Mouse (Mus musculus) forebrain, embryonic 15.5 days (tissue): ENCODE measurements around the gene Tssk6. TPM values are rescaled to one million over a fixed set of nuclear protein-coding genes. Genes with fewer than 3 reads are reported as not detected.
A peak's percentile ranks its signal among the peaks of the same experiment; 100 is the strongest.

Experiments used
- ATAC-seq: fragments of 200-750 bp; cut with Nextera tagmentation; replicated peaks from 2 replicates; pipeline ENCODE4 v1.8.0; 2017; ENCODE audit warnings: mild to moderate bottlenecking, moderate TSS enrichment, moderate library complexity
- H3K27ac ChIP-seq: fragments of 300-500 bp; sonication (generic); replicated peaks from 2 replicates; pipeline ENCODE4 v1.5.1; 2015; ENCODE audit warnings: mild to moderate bottlenecking, inconsistent platforms
- H3K27me3 ChIP-seq: fragments of 300-500 bp; sonication (generic); 2 replicates; pipeline ENCODE4 v1.6.1; 2015; ENCODE audit warnings: inconsistent platforms
- H3K36me3 ChIP-seq: fragments of 300-500 bp; sonication (generic); 2 replicates; pipeline ENCODE4 v1.6.1; 2015; ENCODE audit warnings: mild to moderate bottlenecking, inconsistent platforms
- H3K4me1 ChIP-seq: fragments of 300-500 bp; sonication (generic); 2 replicates; pipeline ENCODE4 v1.6.1; 2015; ENCODE audit warnings: inconsistent platforms
- H3K4me2 ChIP-seq: fragments of 300-500 bp; sonication (generic); replicated peaks from 2 replicates; pipeline ENCODE4 v1.6.1; 2015; ENCODE audit warnings: mild to moderate bottlenecking, inconsistent platforms
- H3K4me3 ChIP-seq: fragments of 300-500 bp; sonication (generic); 2 replicates; pipeline ENCODE4 v1.5.1; 2015; ENCODE audit warnings: mild to moderate bottlenecking, inconsistent platforms
- H3K9ac ChIP-seq: fragments of 300-500 bp; sonication (generic); replicated peaks from 2 replicates; pipeline ENCODE4 v1.6.1; 2015; ENCODE audit warnings: mild to moderate bottlenecking, inconsistent platforms
- H3K9me3 ChIP-seq: fragments of 300-500 bp; sonication (generic); 2 replicates; pipeline ENCODE4 v1.6.1; 2016; ENCODE audit warnings: inconsistent platforms
- WGBS: fragments of 180-500 bp; shearing (Covaris S2); methylation state at CpG from one replicate; pipeline ENCODE4 v1.1.7; 2015; ENCODE audit warnings: mixed read lengths; 5-methylcytosine and 5-hydroxymethylcytosine counted together
- polyA plus RNA-seq: library from polyadenylated mRNA; unstranded; fragments of >200 nt; fragmentation: Nextera tagmentation; extraction: Ambion mirVana; gene quantifications from 2 replicates; pipeline ENCODE4 v1.2.1, GENCODE M21; 2015

The Tssk6 gene
- polyA plus RNA-seq, 1 experiment from 2014 or later, result 3.8 TPM

DNA sequence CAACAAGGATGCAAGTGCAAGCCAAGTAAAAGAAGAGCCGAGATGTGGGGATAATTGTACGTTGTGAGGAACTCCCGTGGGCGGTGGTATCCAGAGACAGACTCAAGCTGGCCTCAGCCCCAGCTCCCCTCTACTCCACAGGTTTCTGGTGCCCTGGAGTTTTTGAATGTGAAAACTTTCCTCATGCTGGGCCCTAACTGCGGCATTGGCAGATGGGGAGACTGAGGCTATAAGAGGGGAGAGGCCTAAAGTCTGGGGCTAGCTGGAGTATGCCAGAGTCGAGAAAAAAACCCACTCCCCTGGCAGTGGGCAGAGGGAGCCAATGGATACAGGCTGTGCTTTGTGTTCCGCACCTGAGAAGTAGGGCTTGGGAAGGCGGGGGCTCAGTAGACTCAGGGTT lies 2.1 kb downstream of the Tssk6 start:
- Histone ChIP-seq H3K4me1 (peaks cover 37% of the 10 kb centered on the region), H3K27ac (no peak overlapping the region), H3K36me3 (peaks cover 15% of the 10 kb centered on the region; the same call in 1 of the 2 replicates), H3K9me3 (no peaks in the 10 kb centered on the region), H3K27me3 (no peaks in the 10 kb centered on the region), H3K9ac (no peak overlapping the region), H3K4me3 (no peak overlapping the region), H3K4me2 (no peak overlapping the region)
- WGBS, result 79% methylated on average over 8 of the region's 8 CpGs
- no peak for ATAC-seq

DNA sequence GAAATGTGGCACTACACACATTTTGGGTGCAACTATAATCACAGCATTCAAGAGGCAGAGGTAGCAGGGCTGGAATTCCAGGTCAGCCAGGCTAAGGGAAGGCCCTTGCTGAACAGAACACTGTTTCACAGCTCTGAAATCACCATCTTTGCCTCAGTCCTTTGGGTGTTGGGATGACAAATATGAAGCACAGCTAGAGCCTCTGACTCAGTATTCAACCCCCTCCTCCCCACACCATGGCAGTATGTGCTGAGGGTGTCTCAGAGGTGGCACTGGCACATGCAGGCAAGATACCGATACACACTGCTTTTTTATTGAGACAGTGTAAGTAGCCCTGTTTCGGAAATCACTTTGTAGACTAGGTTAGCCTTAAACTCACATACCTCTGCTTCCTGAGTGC lies 4.3 kb downstream of the Tssk6 start:
- H3K4me3 ChIP-seq, result no peak overlapping the region
- no peak overlapping the region for H3K9ac ChIP-seq
- no peak overlapping the region for H3K27ac ChIP-seq
- 99% methylated on average over 2 of the region's 2 CpGs for WGBS
- no peak overlapping the region for H3K4me2 ChIP-seq
- no peaks in the 10 kb centered on the region for H3K9me3 ChIP-seq
- ATAC-seq, result no peak
- no peaks in the 10 kb centered on the region for H3K27me3 ChIP-seq
- peaks cover 22% of the 10 kb centered on the region for H3K4me1 ChIP-seq
- H3K36me3 ChIP-seq, result peaks cover 31% of the 10 kb centered on the region; the same call in 1 of the 2 replicates

GRCm38 (mm10) chr8:69907106-69907505 lies 5.1 kb downstream of the Tssk6 start:
- H3K9ac ChIP-seq, result no peak overlapping the region
- 85% methylated on average over 2 of the region's 2 CpGs for WGBS
- peaks cover 18% of the 10 kb centered on the region for H3K4me1 ChIP-seq
- H3K4me2 ChIP-seq, result no peak overlapping the region
- ATAC-seq, result no peak
- H3K36me3 ChIP-seq, result peaks cover 32% of the 10 kb centered on the region; the same call in 1 of the 2 replicates
- H3K4me3 ChIP-seq, result no peak overlapping the region
- no peak overlapping the region for H3K27ac ChIP-seq
- H3K27me3 ChIP-seq, result no peaks in the 10 kb centered on the region
- H3K9me3 ChIP-seq, result no peaks in the 10 kb centered on the region

DNA sequence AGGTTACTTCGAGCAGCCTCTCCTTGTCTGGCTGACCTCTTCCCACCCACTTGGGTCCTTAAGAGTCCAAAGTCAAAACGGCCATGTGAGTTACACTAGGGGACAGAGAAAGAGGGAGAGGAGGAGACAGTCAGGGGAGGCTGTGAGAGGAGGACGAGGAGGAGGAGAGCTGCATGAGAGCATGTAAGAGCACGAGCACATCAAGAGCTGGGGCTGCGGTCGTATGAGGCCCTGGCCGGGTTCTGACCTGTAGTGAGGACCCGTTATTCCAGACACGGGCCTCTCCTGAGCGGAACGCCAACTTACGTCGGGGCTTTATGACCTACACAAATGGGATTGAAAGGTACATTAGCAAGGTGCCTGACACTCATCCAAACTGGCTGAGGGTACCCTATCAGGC lies 9.9 kb downstream of the Tssk6 start:
- H3K9me3 ChIP-seq, result no peaks in the 10 kb centered on the region
- no peak for ATAC-seq
- no peaks in the 10 kb centered on the region for H3K4me1 ChIP-seq
- H3K4me2 ChIP-seq, result no peak overlapping the region
- no peak overlapping the region for H3K9ac ChIP-seq
- no peak overlapping the region for H3K4me3 ChIP-seq
- peaks cover 65% of the 10 kb centered on the region for H3K36me3 ChIP-seq
- no peaks in the 10 kb centered on the region for H3K27me3 ChIP-seq
- H3K27ac ChIP-seq, result no peak overlapping the region
- WGBS, result 92% methylated on average over 13 of the region's 13 CpGs

DNA sequence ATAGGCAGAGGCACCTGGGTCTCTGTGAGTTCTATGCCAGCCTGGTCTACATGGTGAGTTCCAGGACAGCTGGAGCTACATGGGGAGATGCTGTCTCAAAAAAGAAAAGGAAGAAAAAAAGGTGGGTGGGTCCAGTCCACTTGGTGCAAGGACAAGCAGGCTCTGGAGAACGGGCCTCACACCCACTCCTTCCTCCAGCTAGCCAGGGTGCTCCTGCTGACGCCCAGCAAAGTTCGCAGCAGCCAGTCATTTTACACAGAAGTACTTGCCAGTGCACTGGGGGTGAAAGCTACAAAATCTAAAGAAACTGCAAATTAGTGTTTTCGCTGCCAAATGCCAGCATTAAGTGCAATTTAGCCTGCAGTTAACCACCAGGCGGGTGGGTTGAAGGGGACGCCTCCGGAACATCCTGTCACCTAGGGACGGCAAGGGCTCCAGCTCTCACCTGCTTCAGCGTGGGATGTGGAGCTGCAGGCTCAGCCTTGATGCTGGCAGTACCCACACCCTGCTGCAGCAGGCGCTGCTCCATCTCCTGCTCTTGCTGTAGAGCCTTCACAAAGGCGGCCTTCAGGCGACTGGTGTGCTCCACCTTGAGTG lies 10.6 kb downstream of the Tssk6 start:
- ATAC-seq, result no peak
- no peaks in the 10 kb centered on the region for H3K4me1 ChIP-seq

GRCm38 (mm10) chr8:69914526-69914925 lies 12.5 kb downstream of the Tssk6 start:
- Histone ChIP-seq H3K9me3 (no peaks in the 10 kb centered on the region), H3K4me2 (no peak overlapping the region), H3K4me1 (no peaks in the 10 kb centered on the region), H3K27me3 (no peaks in the 10 kb centered on the region), H3K36me3 (peaks cover 49% of the 10 kb centered on the region), H3K4me3 (no peak overlapping the region), H3K27ac (no peak overlapping the region), H3K9ac (no peak overlapping the region)
- no peak for ATAC-seq
- WGBS, result 91% methylated on average over 4 of the region's 4 CpGs

More for the DNA sequence above, 10.6 kb downstream of the Tssk6 start:
- H3K9me3 ChIP-seq, result no peaks in the 10 kb centered on the region
- WGBS, result 93% methylated on average over 12 of the region's 12 CpGs
- H3K4me2 ChIP-seq, result no peak overlapping the region
- H3K27me3 ChIP-seq, result no peaks in the 10 kb centered on the region
- no peak overlapping the region for H3K9ac ChIP-seq
- H3K36me3 ChIP-seq, result peaks cover 65% of the 10 kb centered on the region
- no peak overlapping the region for H3K4me3 ChIP-seq
- H3K27ac ChIP-seq, result no peak overlapping the region

- Histone ChIP-seq H3K27me3 (no peaks in the 10 kb centered on the region), H3K36me3 (peaks cover 42% of the 10 kb centered on the region), H3K27ac (no peak overlapping the region), H3K4me1 (peaks cover 9% of the 10 kb centered on the region), H3K4me3 (no peak overlapping the region), H3K9ac (no peak overlapping the region), H3K4me2 (no peak overlapping the region), H3K9me3 (no peaks in the 10 kb centered on the region)
- WGBS, result 36% methylated on average over 5 of the region's 5 CpGs
- ATAC-seq, result no peak
These were observed 13.8 kb downstream of the Tssk6 start for GRCm38 (mm10) chr8:69915748-69916147.

DNA sequence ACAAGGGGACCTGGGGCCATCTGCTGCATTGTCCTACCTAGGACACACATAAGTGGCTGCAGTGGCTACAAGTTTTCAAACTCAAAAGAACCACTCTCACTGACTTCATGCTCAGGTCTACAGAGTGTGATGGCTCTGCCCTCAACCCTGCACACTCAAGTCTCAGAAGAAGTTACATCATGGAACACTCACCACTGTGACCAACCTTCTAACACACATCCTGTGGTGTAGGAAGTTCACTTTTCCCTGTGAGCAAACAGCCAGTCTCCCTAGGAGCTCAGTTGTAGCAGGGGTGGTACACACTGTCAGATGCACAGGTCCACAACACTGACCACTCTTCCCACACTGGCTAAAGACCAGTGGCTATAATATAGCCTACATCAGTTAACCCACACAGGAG lies 16.5 kb downstream of the Tssk6 start:
- Histone ChIP-seq H3K27ac (no peak overlapping the region), H3K9me3 (no peaks in the 10 kb centered on the region), H3K27me3 (no peaks in the 10 kb centered on the region), H3K4me1 (peaks cover 16% of the 10 kb centered on the region), H3K4me2 (no peak overlapping the region), H3K4me3 (no peak overlapping the region), H3K36me3 (peaks cover 24% of the 10 kb centered on the region), H3K9ac (no peak overlapping the region)
- ATAC-seq, result peak; percentile 12; the same call in 1 of the 2 replicates

GRCm38 (mm10) chr8:69919010-69919409 lies 17.0 kb downstream of the Tssk6 start:
- ATAC-seq, result peak; percentile 71
- no peak overlapping the region for H3K4me3 ChIP-seq
- no peak overlapping the region for H3K27ac ChIP-seq
- WGBS, result 81% methylated on average over 1 of the region's 1 CpGs
- H3K4me1 ChIP-seq, result peaks cover 16% of the 10 kb centered on the region
- H3K27me3 ChIP-seq, result no peaks in the 10 kb centered on the region
- no peak overlapping the region for H3K4me2 ChIP-seq
- H3K9me3 ChIP-seq, result no peaks in the 10 kb centered on the region
- H3K36me3 ChIP-seq, result peaks cover 19% of the 10 kb centered on the region
- no peak overlapping the region for H3K9ac ChIP-seq

- Histone ChIP-seq H3K9ac (no peak overlapping the region), H3K4me2 (no peak overlapping the region)
- WGBS, result 46% methylated on average over 11 of the region's 11 CpGs
These were observed 18.1 kb downstream of the Tssk6 start for GRCm38 (mm10) chr8:69919876-69920662.

DNA sequence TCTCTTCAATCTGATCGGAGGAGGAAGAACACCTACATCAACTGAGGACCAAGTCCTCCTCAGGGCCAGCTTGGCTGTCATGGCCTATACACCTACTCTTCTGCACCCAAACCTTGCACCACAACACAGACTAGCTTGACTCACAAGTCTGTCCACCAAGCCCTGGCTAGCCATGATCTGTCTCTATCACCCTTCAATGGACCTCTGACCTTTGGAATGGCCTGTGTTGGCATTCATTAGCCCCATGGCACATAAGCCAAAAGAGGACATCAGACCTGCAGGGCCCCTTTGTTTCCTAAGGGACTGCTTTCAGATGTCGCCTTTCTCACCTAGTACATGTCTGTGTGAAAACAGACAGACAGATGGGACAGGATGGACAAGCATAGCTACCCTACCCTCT lies 19.2 kb downstream of the Tssk6 start:
- H3K4me3 ChIP-seq, result no peak overlapping the region
- no peak overlapping the region for H3K9ac ChIP-seq
- no peak overlapping the region for H3K4me2 ChIP-seq
- WGBS, result 87% methylated on average over 2 of the region's 2 CpGs
- no peaks in the 10 kb centered on the region for H3K27me3 ChIP-seq
- H3K4me1 ChIP-seq, result peaks cover 16% of the 10 kb centered on the region
- H3K36me3 ChIP-seq, result peaks cover 10% of the 10 kb centered on the region
- H3K27ac ChIP-seq, result peak overlapping the region; percentile 53
- ATAC-seq, result no peak
- H3K9me3 ChIP-seq, result no peaks in the 10 kb centered on the region

More at GRCm38 (mm10) chr8:69919876-69920662, 18.1 kb downstream of the Tssk6 start:
- ATAC-seq, result peak; percentile 24
- Histone ChIP-seq H3K4me3 (no peak overlapping the region), H3K27ac (peak overlapping the region; percentile 53), H3K9me3 (no peaks in the 10 kb centered on the region), H3K27me3 (no peaks in the 10 kb centered on the region), H3K4me1 (peaks cover 16% of the 10 kb centered on the region), H3K36me3 (peaks cover 12% of the 10 kb centered on the region)

DNA sequence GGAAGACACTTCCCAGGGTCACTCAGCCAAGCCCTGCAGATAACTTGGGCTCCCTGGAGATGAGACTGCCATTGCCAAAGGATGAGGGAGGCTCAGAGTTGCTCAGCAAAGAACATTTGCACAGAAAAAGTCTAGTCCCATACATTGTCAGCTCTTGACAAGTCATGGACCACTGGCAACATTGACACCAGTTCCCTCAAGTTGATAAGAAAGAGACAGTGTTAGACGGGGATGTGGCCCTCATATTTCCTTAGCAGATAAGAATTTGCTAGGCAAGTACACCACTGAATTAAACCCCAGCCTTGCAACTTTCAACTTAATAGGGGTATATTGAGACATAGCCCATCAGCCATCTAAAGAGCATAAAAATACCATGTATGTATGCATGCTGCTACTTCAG lies 22.0 kb downstream of the Tssk6 start:
- no peaks in the 10 kb centered on the region for H3K9me3 ChIP-seq
- H3K4me2 ChIP-seq, result no peak overlapping the region
- no peaks in the 10 kb centered on the region for H3K36me3 ChIP-seq
- ATAC-seq, result no peak
- 78% methylated on average over 1 of the region's 1 CpGs for WGBS
- no peak overlapping the region for H3K4me3 ChIP-seq
- H3K9ac ChIP-seq, result no peak overlapping the region
- peaks cover 16% of the 10 kb centered on the region for H3K4me1 ChIP-seq
- no peaks in the 10 kb centered on the region for H3K27me3 ChIP-seq
- no peak overlapping the region for H3K27ac ChIP-seq
